Mouse (Mus musculus) CH12.LX (cell line): ENCODE results near the gene Wt1. TPM values are rescaled to one million over a fixed set of nuclear protein-coding genes. Genes with fewer than 3 reads are reported as not detected.

Experiments
- DNase-seq: peaks from one replicate; pipeline ENCODE4 v3.0.0-alpha.2; 2013; ENCODE audit errors: extremely low read depth
- H3K27ac ChIP-seq: 2 replicates; pipeline ENCODE4 v1.5.1; 2012; ENCODE audit warnings: low read depth, mild to moderate bottlenecking, control low read depth, moderate library complexity; ENCODE audit not compliant: insufficient read depth
- H3K27me3 ChIP-seq: replicated peaks from 2 replicates; pipeline ENCODE3; 2012; ENCODE audit warnings: inconsistent platforms
- H3K36me3 ChIP-seq, 2 experiments: replicated peaks in 1 of 2; 2 replicates each; pipeline versions ENCODE3 to v1.6.1; 2012; ENCODE audit warnings: inconsistent platforms in 1 of 2, low read length in 1 of 2, mild to moderate bottlenecking in 1 of 2, mixed read lengths in 1 of 2, moderate library complexity in 1 of 2; ENCODE audit not compliant: control insufficient read depth in 1 of 2, insufficient read depth in 1 of 2
- H3K4me1 ChIP-seq, 2 experiments: 2 replicates each; pipeline ENCODE4 v1.6.1; 2012; ENCODE audit warnings: inconsistent platforms in 1 of 2, moderate library complexity in 1 of 2; ENCODE audit not compliant: insufficient read depth in 2 of 2, control insufficient read depth in 1 of 2
- H3K4me2 ChIP-seq: 2 replicates; pipeline ENCODE4 v1.6.1; 2012; ENCODE audit warnings: low read depth, mild to moderate bottlenecking, control low read depth; ENCODE audit not compliant: poor library complexity, insufficient read depth, severe bottlenecking
- H3K4me3 ChIP-seq, 3 experiments: fragments of 150-350 bp in 1 of 3; sonication (generic) in 1 of 3; replicated peaks in 1 of 3; 2 replicates each; pipeline versions ENCODE3 to v1.5.1; 2011 to 2012; ENCODE audit warnings: low read depth in 2 of 3, low read length in 2 of 3, mild to moderate bottlenecking in 2 of 3, moderate library complexity in 2 of 3, control low read depth in 1 of 3, improper control_type of control experiment in 1 of 3, inconsistent platforms in 1 of 3, mixed read lengths in 1 of 3; ENCODE audit not compliant: poor library complexity in 1 of 3
- H3K79me2 ChIP-seq: replicated peaks from 2 replicates; pipeline ENCODE4 v1.6.1; 2012; ENCODE audit warnings: mild to moderate bottlenecking, moderate library complexity; ENCODE audit not compliant: control insufficient read depth, poor library complexity, insufficient read depth, severe bottlenecking; ENCODE audit errors: extremely low read depth
- H3K9ac ChIP-seq: 2 replicates; pipeline ENCODE4 v1.6.1; 2012; ENCODE audit warnings: low read depth, mild to moderate bottlenecking, control low read depth, moderate library complexity; ENCODE audit not compliant: insufficient read depth
- H3K9me3 ChIP-seq: replicated peaks from 2 replicates; pipeline ENCODE3; 2012; ENCODE audit warnings: low read length, inconsistent platforms, mixed read lengths
- CHD2 ChIP-seq: IDR thresholded peaks from 2 replicates; pipeline ENCODE4 v1.6.1; 2011; ENCODE audit warnings: low read length, improper control_type of control experiment
- CTCF ChIP-seq, 2 experiments: IDR thresholded peaks in 1 of 2; conservative IDR thresholded peaks in 1 of 2; 2 replicates each; pipeline ENCODE4 v1.5.1; 2011 to 2012; ENCODE audit warnings: low read depth in 2 of 2, low read length in 2 of 2, improper control_type of control experiment in 1 of 2, inconsistent platforms in 1 of 2, mild to moderate bottlenecking in 1 of 2, moderate library complexity in 1 of 2
- ELF1 ChIP-seq: IDR thresholded peaks from 2 replicates; pipeline ENCODE4 v1.6.1; 2014; ENCODE audit warnings: low read depth, mild to moderate bottlenecking, inconsistent platforms, low read length, improper control_type of control experiment
- EP300 ChIP-seq: IDR thresholded peaks from 2 replicates; pipeline ENCODE4 v1.6.1; 2011; ENCODE audit warnings: low read length, improper control_type of control experiment
- GABPA ChIP-seq: IDR thresholded peaks from 2 replicates; pipeline ENCODE4 v1.6.1; 2012; ENCODE audit warnings: low read depth, low read length, improper control_type of control experiment, inconsistent platforms; ENCODE audit not compliant: insufficient replicate concordance
- MAFK ChIP-seq: IDR thresholded peaks from 2 replicates; pipeline ENCODE4 v1.6.1; 2011; ENCODE audit warnings: low read length, improper control_type of control experiment; ENCODE audit not compliant: insufficient replicate concordance
- POLR2A ChIP-seq: IDR thresholded peaks from 2 replicates; pipeline ENCODE4 v1.6.1; 2011; ENCODE audit warnings: low read depth, mild to moderate bottlenecking, improper control_type of control experiment, low read length
- POLR2AphosphoS2 ChIP-seq: IDR thresholded peaks from 2 replicates; pipeline ENCODE4 v1.6.1; 2011; ENCODE audit warnings: low read depth, low read length, improper control_type of control experiment
- RAD21 ChIP-seq: IDR thresholded peaks from 2 replicates; pipeline ENCODE4 v1.6.1; 2011; ENCODE audit warnings: low read depth, mild to moderate bottlenecking, low read length, improper control_type of control experiment, moderate library complexity
- TBP ChIP-seq: conservative IDR thresholded peaks from 2 replicates; pipeline ENCODE4 v1.6.1; 2011; ENCODE audit warnings: low read depth, low read length, improper control_type of control experiment
- USF1 ChIP-seq: IDR thresholded peaks from 2 replicates; pipeline ENCODE4 v1.6.1; 2014; ENCODE audit warnings: low read depth, mild to moderate bottlenecking, inconsistent platforms, low read length, improper control_type of control experiment
- ZC3H11A ChIP-seq: IDR thresholded peaks from 2 replicates; pipeline ENCODE4 v1.6.1; 2012; ENCODE audit warnings: low read depth, mild to moderate bottlenecking, inconsistent platforms, low read length, improper control_type of control experiment
- ZKSCAN1 ChIP-seq: IDR thresholded peaks from 2 replicates; pipeline ENCODE4 v1.6.1; 2012; ENCODE audit warnings: low read depth, inconsistent platforms, low read length, improper control_type of control experiment, borderline replicate concordance
- ZMIZ1 ChIP-seq: IDR thresholded peaks from 2 replicates; pipeline ENCODE4 v1.6.1; 2012; ENCODE audit warnings: low read depth, mild to moderate bottlenecking, inconsistent platforms, low read length, improper control_type of control experiment
- ZNF384 ChIP-seq: IDR thresholded peaks from 2 replicates; pipeline ENCODE4 v1.6.1; 2012; ENCODE audit warnings: low read depth, low read length, improper control_type of control experiment, inconsistent platforms
- dilution Hi-C: fragments of 300-500 bp; cut with MboI; formaldehyde crosslinking; loops from 2 replicates; pipeline ENCODE4 v1.14.3; 2020; ENCODE audit warnings: low sequenced_read_pairs; ENCODE audit not compliant: extremely low pct_unique_long_range_greater_than_20kb, extremely low pct_ligation_motif_present
- in situ Hi-C: fragments of 300-500 bp; cut with MboI; formaldehyde crosslinking; loops from 3 replicates; pipeline ENCODE4 v1.14.3; 2019; ENCODE audit warnings: low sequenced_read_pairs, low pct_ligation_motif_present, low pct_unique_long_range_greater_than_20kb, mixed read lengths
- polyA plus RNA-seq: library from polyadenylated mRNA; unstranded; fragments of >175 nt; gene quantifications from 2 replicates; pipeline ENCODE4 v1.2.1, GENCODE M21; 2012; ENCODE audit warnings: low read depth; ENCODE audit not compliant: insufficient read length
- total RNA-seq, 2 experiments: library from RNA; depleted of rRNA; stranded (reverse); fragments of 300-350 nt in 1 of 2; fragments of >200 nt in 1 of 2; gene quantifications; 2 replicates each; pipeline ENCODE4 v1.2.3; 2012 to 2014

Gene Wt1
- total and polyA plus RNA-seq, 3 experiments = not detected

DNA sequence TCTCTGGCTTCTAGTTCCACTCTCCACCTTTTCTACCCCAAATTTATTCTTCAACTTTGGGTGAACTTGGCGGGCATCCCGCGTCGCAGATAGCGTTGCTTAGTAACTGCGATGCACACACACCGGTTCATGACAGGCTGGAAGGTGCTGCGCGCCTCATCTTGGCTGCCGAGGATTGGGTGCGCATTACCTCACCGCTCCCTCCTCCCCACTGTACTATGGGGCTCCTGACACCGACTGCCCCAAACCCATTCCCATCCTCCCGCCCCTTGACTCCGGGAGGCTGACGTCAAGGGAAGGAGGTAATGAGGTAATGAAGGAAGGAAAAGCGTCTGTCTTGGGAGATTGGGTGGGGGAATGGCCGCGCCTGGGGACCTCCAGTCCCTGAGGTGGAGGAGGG lies 8.0 kb downstream of the Wt1 start:
- Histone ChIP-seq H3K4me2 (no peak overlapping the region), H3K27ac (no peak overlapping the region), H3K9me3 (no peaks in the 10 kb centered on the region), H3K36me3 (no peaks in the 10 kb centered on the region), H3K4me1 (no peaks in the 10 kb centered on the region), H3K4me3 (no peak overlapping the region), H3K9ac (no peak overlapping the region), H3K79me2 (no peaks in the 10 kb centered on the region), H3K27me3 (peaks cover 3% of the 10 kb centered on the region)
- TF ChIP-seq TBP (no peak), CHD2 (no peak), USF1 (no peak), POLR2A (no peak), RAD21 (no peak), EP300 (no peak), GABPA (no peak), ELF1 (no peak)
- no peak for DNase-seq
- dilution Hi-C loops = no loop called here
- in situ Hi-C loops = no loop called here

DNA sequence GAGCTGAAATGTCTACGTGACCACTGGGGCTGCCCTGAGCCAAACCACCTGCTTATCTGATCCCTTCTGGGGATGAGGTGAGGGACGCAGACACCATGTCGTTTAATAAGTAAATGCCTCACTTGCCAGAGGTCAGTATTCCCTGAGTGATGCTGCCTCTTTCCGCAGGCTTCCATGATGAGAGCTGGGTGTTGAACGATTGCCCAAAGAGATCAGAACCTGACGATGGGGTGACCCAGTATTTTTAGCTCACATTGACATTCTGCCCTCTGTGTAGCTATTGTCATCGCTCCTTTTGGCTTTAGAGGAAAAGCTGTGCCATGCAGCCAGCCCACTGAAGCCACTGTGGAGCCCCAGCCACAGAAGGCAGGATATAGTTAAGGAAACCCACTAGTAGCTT lies 13.1 kb downstream of the Wt1 start:
- Histone ChIP-seq H3K4me1 (no peaks in the 10 kb centered on the region), H3K79me2 (no peaks in the 10 kb centered on the region), H3K27ac (no peak overlapping the region), H3K4me2 (no peak overlapping the region), H3K4me3 (no peak overlapping the region), H3K27me3 (peaks cover 3% of the 10 kb centered on the region), H3K36me3 (no peaks in the 10 kb centered on the region), H3K9ac (no peak overlapping the region), H3K9me3 (no peaks in the 10 kb centered on the region)
- dilution Hi-C loops = no loop called here
- no peak for TF ChIP-seq ZNF384
- no peak for TF ChIP-seq CTCF (conservative IDR thresholded peaks at IDR 0.05 in 1 of 2, IDR thresholded peaks at IDR 0.05 in 1 of 2; ENCODE audit: low read depth in 2 of 2, low read length in 2 of 2)
- in situ Hi-C loops = no loop called here
- DNase-seq = no peak

DNA sequence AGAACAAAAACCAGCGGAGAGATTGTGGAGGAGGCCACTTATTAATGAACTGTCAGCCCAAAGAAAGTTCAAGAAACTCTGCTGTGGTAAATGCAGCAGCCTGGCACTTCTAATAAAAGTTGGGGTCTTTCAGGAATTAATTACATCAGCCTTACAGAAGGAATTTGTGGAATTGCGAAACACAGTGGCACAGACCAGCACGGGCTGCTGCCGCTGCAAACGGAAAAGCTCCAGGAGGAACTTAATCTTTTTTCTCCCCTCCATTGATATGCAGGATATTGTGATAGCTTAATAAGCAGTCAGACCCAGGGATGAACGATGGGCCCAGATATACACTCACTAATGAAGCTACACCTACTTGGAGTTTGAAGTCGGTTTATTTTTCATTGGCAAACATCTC lies 15.0 kb downstream of the Wt1 start:
- H3K4me3 ChIP-seq = no peak overlapping the region
- no peaks in the 10 kb centered on the region for H3K27me3 ChIP-seq
- no peaks in the 10 kb centered on the region for H3K4me1 ChIP-seq
- dilution Hi-C loops (no loop called here), in situ Hi-C loops (no loop called here)
- no peaks in the 10 kb centered on the region for H3K79me2 ChIP-seq
- no peak for DNase-seq
- no peak for TF ChIP-seq ZC3H11A
- no peak for TF ChIP-seq MAFK
- no peak for TF ChIP-seq USF1
- no peak for TF ChIP-seq POLR2AphosphoS2
- no peak for TF ChIP-seq CTCF (conservative IDR thresholded peaks at IDR 0.05 in 1 of 2, IDR thresholded peaks at IDR 0.05 in 1 of 2; ENCODE audit: low read depth in 2 of 2, low read length in 2 of 2)
- no peak for TF ChIP-seq RAD21
- no peak for TF ChIP-seq ZKSCAN1
- TF ChIP-seq ZMIZ1 = no peak
- H3K27ac ChIP-seq = no peak overlapping the region
- no peaks in the 10 kb centered on the region for H3K9me3 ChIP-seq
- H3K36me3 ChIP-seq = no peaks in the 10 kb centered on the region
- no peak overlapping the region for H3K9ac ChIP-seq
- no peak overlapping the region for H3K4me2 ChIP-seq
